Mouse (Mus musculus) mesoderm, embryonic 11.5 days (tissue): ENCODE measurements around the gene Cps1.

Source experiments
- DNase-seq: peaks from one replicate; pipeline ENCODE4 v3.0.0-alpha.2; 2012; ENCODE audit warnings: low read depth, low spot score

Gene Cps1

DNA sequence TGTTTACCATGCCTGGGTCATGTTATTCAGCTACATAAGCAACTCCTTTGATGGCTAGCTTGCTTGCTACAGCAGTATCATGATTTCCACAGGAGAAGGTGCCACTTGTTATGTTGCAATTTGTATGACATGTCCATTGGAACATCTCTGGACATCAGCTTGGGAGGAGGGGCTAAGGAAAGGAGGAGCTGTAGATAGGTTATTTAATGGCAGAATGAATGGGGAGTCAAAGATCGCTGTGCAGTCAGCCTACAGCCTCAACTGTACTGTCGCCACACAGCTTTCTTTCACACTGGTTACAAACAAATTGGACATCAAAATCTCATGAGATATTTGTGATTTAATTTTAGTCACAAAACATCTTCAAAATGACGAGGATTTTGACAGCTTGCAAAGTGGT lies at the start of gene Cps1:
Gene Cps1 (plus strand): TSS at position 230 of the 400 bp plus-strand sequence.
- DNase-seq: no peak

DNA sequence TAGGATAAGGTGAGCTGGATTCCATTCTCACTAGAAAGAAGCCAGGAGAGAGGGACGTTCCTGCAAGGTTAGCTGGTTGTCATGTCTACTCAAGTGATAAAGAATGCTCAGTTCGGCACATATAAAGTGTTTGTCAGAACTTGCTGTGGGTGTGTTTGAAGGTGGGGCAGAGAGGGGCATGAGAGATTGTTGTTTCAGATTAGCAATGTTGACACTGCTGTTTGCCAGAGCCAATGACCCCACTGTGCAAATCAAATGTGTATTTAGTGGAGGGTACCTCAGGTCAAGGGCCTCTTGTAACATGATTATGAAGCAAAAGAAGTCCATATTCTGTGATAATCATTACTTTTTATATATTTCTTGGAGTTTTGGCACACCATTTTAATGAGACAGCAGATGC lies 45.1 kb upstream of the Cps1 start:
- no peak for DNase-seq

DNA sequence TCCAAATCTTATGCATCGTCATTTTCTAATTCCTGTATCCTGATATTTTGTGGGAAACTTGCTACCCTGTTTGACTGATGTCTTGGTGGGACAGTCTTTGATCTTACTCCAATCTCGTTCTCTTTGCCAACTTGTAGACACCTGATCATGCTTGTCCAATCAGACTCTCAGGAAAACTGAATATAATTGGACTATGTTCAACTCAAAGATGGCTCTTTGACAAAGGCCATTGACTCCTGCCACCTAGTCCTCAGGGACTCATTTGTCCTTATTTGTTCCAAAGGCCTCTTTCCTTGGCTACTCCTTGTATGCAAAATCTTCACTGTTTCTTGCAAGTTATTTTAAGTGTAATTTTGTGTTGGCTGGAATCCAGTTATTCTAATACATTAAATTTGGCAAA lies 44.2 kb upstream of the Cps1 start:
- no peak for DNase-seq

DNA sequence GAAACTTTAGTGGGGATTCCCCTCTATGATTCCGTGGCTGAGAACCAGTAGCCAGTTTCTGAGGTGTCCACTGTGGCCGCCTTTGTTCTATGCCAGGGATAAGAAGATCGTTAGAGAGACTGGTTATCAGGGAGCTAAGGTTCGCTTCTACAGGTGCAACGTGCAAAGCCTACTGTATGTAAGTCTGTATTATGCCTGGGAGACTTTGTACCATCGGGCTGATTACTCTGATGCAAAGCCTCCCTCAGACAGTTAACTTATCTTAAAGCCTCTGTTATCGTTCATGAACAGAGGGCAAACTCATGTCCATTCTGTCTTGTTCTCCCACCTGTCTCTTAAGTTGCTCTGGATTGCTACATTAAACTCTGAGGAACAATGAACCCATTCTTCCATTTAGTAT lies 43.7 kb upstream of the Cps1 start:
- DNase-seq: no peak

DNA sequence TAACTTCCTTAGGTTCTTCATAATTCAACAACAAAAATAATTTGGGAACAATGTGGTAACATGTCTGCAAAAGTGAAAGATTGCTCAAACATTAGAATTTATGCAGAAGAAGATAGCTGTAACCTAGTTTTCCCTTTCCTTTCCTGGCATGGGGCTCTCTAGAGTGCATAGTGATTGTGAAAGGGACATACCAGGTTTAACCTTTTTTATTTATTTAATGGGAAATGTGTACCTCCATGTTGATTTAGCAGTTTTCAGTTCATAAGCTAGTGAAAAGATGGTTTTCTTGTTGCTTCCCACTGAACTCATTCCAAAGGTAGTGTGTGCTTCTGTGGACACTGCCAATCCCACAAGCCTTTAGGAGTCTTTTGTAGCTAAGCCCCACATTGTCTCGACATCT lies 30.4 kb upstream of the Cps1 start:
- no peak for DNase-seq

DNA sequence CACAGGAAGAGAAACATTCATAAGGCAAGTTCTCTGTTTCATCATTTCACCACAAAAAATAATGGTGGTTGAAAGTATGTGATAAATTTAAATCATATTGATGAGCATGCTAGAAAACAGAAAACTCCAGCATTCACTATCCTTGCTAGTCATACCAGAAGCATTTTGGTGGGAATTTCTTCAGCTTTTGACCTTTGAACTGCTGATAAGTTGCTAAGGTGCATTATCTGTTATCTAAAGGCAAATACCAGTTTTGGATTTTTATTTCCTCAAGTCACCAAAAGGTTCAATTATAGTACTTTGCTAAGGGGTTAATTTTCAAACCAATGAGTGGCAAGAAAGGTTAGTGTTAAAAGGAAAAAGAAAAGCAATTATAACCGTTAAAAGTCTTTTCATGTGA lies 23.6 kb upstream of the Cps1 start:
- DNase-seq: no peak

DNA sequence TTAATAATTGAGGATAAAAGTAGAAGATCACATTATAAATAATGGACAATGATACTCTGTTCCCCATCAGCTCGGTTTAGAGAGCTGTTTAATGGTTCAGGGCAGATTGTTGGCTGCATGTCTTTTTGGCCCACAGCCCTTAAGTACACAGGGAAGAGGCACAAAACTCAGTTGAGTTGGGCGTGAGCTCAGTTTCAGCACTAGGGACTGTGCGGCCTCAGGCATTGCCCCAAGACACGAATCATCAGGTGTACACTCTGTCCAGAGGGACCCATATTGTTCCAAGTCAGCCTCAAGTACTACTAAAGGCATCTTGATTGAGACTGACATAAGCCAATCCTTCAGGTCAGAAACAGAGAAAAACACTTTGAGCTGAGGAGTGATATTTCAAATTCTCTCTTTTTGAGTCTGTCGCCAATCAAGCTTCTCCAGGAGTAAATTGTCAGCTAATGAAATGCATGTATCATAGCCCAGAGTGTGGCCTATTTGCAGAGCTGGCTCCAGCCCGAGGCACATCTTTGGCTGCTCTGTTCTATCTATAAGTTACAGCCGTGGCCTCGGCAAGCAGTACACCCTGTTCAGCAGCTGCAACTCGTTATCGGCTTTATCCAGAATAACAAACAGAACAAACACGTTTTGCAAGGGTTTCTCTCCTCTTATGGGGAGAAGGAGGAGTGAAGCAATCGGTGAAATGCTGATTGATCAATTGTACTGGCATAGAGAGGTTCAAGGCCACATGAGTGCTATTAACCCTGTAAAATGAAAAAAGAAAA lies 19.2 kb upstream of the Cps1 start:
- no peak for DNase-seq

DNA sequence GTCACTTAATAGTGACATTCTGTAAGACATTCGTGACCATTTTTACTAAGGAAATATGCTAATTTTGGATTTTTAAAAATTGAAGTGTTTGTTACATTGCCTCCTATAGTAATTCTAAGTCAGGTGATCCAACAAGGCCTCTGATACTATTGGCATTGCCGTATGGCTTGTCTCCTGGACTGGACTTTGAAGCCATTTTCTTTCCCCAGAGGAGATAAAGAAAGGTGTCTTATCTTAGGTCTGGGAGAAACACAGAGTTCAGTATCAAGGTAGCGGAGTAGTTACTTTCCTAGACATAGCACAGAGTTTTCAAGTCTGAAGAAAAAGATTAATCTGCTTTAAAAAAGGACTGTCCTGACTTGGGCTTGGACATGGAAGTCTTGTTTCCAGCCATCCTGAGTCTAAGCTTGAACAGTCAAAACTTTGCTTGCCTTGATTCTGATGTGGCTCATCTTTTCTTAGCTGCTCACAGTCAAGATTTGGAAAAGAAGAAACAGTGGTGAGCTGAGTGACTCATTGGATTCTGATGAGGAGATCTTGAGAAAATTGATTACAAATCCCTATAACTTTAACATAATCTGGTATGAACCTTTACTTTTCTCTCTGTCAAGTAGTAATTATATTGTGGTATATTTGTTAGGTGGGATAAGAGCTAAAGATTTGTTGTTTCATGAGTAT lies 11.1 kb upstream of the Cps1 start:
- no peak for DNase-seq

DNA sequence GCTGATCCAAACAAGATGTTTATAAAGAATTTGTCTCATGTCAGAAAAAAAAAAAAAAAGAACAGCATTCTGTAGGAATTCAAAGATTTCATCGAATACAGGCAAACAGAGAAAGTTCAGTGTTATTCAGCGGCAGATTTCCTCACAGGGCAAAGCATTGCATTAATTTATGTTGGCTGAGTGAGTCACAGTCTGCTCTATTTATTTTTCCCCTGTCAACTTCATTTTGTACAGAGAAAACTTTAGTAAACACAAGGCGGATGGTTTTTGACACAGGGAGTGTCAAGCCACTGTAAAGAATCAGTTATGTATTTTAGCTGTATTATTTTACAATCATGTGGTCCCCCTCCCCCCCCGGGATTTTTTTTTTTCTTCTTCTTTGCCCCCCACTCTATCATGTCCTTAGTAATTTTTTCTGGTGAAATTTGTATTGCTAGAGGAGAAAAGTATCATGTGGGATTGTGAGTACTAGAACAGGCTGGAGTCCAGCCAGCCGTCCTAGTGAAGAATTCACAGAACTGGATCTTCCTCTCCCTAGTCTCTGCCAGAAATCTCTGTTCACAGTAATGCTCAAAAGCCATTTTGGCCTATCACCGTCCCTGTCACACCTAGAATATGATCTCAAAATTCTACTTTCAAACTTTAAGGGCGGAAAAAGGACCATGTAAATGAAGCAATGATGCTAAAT lies 9.3 kb upstream of the Cps1 start:
- DNase-seq: no peak

DNA sequence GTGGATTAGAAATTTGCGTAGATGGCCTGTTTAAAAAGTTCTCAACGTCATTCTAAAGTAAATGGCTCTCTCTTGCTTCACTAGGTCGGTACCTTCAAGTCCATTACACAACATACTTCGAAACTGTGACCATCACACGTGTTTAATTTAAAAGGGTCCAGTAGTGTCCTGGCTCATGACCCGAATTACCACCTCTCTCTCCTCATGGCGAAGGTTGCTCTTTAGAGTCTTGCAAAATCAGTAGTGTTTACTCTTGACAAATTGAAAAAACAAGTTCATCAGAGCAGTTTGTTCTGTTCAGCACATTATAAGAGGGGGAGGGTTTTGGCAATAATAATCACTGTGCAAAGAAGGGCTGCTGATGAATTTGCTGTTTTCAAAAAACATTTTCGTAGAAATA lies 6.3 kb upstream of the Cps1 start:
- no peak for DNase-seq

DNA sequence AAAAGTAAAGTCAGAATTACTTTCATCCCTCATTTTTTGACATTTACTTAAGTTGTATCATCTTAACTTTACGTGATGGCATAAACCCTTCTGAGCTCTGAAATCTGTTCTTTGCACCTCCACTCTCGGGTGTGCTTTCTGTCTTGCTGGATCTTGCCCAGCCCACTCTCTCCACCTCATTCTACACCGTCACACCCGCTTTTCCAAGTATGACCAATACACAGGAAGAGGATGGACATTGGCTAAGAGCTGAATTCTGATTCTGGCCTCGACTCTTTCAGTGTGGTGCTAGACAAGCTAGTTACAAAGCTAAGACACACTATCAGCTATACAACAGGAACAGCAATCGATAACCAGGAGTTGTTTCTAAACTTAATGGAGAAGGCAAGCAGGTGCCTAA lies 5.0 kb upstream of the Cps1 start:
- no peak for DNase-seq

DNA sequence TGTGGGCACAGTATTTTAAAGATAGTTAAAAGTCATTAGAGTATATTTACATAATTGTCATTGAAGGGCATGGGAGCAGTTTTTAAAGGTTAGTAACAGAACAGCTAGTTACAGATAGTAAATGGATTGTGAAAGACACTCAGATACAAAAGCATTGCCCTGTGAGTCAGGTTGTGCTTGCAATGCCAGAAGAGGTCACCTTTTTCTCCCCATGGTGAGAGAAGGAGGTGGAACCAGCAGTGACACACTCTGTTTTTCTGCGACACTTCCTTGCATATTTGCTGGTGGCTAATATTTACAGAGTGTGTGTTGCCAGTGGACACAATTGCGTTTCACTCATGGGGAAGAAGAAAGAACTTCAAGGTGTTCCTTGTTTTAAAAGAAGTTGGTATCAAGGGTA lies 2.6 kb downstream of the Cps1 start:
- DNase-seq: no peak

DNA sequence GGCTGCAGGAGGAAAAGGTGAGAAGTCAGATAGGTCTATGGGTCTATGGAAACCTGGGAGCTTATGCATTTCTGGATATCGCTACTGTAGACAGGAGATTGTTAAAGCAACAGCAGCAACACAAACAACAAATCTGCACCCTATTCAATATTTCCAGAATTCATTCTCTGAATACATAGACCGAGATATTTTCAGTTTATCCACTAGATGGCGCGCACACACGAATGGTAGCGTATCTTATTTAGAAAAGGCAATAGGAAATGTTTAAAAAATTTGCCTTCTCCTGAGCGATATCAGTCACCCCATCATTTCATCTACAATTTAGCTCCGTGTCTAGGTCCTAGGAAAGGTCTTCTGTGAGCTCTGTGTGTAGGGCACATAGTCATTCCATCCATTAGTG lies 21.1 kb downstream of the Cps1 start:
- no peak for DNase-seq

DNA sequence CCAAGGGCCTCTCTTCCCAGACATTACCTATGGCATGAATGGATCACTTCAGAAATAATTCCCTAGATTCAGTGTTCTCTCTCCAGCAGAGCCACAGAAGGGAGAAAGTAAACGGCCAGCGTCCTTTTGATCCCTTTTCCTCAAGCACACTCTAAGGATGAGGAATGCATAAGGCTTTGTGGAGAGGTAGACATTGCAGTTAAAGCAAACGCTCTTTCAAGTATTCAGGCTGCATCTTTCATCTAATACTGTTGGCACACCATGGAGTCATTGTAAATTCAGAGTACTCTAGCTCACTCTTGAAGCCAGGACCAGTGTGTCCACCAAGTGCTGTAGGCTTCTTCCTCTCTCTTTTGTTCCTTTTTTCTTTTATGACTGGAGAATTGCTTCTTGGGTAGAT lies 28.4 kb downstream of the Cps1 start:
- DNase-seq: no peak

DNA sequence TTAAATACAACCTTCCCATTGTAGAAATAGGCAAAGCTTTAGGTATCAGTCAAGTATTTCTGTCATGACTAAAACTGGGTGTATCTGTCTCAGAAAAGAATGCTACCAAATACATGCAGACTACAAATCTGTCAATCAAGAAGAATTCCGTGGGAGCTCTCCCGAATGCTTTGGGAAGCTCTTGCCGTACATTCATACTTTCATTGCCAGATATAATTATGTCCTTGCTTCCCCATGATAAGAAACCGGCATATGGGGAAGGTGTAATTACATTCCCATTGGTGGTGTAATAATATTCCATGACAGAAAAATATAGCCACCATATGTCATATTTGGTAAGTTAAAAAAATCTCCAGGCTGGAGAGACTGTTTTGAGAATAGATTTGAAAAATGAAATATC lies 44.5 kb downstream of the Cps1 start:
- DNase-seq: no peak

DNA sequence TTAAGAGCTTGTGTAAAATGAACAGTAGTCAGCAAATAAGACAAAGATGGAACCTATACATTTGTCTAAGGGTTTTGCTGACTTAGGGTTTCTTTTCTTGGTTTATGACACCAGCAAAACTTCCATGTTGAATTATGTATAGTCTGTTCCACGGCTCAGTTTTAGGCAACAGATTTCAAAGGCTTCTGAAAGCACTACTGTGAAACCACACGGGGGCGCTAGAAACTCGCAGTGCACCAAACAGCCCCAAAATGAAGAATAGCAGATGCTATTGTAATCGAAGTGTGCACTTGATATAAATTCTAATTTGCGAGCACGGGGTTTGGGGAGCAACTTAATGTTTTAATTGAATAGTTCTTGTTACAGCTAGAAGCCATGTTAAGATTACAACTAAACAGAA lies 58.3 kb downstream of the Cps1 start:
- DNase-seq: peak; percentile 68

DNA sequence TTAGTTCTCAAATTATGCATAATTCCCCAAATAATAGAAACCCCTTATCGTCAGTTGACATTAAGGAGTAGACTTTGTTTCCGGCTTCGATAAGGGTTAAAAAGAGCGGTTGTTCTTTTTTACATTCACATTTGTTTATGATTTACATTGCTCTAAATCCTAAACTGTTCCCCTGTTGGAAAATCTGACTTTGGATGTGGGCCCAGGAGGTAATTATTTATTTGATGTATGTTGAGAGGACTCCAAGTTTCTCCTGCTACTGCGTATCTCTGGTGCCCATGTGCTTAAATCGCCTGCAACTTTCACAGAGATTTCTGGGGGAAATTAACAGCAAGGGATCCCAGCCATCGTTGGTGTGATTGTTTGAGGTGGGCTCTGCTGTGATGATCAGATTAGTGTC lies 59.4 kb downstream of the Cps1 start:
- no peak for DNase-seq

DNA sequence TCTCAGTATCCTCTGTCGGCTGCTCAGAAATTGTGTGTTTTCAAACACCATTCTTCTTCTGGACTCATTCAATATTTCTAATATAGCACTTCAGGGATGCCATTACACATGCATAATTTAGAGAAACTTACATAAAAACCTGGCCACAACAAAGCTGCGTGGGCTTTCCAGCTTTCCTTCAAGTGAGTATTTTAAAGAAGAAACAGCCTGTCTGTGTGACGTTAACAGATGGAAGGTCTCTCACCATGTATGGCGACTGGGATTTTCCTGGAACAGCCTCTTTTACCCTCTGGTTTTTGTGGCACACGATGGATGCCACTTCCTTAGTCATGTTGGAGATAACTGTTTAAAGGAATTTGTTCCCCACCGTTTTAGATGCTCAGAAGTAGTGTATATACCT lies 60.7 kb downstream of the Cps1 start:
- no peak for DNase-seq

DNA sequence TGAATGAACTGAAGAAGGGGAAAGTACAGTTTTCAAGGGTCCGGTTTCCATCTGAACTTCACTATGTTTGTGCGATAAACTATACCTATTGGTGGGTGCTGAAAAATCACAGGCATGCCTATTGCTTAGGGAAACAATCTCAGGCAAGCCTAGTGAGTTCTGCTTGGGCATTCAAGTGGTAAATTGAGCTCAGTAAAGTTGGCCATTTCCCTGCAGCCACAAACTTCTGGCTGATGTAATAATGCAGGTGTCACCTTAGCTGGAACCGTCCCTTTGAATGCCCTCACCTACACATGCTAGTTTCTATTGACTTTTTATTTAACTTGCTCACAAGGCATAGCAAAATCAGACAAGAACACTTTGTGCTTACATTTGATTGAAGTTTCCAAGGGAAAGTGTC lies 61.3 kb downstream of the Cps1 start:
- DNase-seq: no peak

DNA sequence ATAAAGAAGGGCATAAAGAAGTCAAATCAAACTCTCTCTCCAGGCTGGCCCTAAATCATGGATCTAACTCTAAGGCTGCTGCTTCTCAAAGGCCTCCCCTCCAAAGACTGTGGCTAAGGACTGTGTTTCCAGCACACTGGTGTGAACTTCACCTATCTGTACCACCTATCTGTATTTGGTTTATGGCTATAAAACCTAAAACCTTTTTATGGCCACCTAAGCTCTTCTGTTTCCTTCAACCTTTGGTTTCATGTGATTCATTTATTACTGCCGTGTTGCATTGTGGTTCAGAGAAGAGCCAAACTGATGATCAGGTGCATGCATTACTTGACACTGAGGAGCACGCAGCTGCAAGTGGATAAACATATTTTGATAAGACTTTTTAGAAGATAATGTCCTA lies 74.5 kb downstream of the Cps1 start:
- no peak for DNase-seq

DNA sequence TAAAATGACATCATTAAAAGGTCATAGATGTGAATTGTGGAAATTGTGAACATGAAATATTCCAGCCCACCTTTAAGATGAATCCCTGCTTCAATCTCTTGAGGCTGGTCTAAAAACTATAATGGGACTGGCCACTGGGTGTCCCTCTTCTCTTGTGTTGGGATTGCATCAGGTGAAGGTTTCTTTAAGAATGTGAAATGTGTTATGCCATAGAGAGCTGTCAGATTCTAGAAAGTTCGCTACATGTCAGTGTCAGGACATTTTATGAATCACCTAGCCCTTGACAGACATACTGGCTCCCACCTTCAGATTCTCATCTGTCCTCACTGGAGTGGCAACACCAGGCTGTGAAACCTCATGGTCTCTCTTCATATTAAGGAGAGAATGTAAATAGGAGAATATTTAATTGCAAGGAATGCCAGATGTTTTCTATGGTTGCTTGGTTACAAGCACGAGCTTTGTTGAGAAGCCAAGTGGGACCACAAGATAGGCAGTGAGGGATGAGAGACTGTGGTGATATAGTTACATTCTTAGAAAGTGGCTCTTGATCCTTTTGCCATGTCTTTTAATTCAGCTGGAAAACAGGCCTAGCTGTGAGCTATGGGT lies 95.6 kb downstream of the Cps1 start:
- DNase-seq: peak; percentile 18

DNA sequence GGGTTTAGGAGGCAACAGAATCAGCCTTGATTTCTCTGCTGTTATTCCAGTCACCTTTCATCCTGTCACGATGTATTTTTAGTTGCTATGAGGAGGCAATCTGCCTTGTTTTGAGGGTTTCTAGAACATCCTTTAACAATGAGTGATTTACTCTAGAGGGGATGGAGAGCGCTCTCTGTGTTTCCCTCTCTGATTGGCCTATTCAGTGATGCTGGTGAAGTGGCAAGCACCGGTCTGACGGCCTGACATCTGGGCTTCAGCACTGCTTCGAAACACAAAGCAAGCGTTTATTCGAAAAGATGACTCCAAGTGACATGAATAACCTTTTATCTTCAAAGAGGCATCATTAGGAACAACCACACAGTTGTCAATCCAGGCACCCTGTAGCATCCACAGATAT lies 100.8 kb downstream of the Cps1 start:
- DNase-seq: no peak

DNA sequence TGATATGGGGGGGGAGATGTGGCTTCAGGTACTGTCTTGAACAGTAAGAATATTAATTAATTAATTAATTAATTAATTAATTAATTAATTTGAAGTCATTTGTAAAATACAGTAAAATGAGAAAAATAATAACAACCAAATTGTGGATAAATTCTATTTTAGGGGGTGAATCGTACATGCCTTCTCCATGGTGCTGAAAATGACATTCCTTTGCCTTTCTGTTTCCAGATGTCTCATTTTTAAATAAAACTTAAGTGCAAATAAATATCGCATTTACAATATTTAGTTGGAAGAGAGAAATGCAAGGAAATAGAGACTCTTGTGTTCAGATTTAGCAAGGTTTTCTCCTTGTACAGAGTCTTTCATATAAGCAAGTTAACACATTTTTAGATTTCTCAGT lies 112.0 kb downstream of the Cps1 start:
- DNase-seq: peak; percentile 6
